Mouse (Mus musculus) testis, adult 2 months (tissue): Measurements from ENCODE around the gene Aadacl2. TPM values are rescaled to one million over a fixed set of nuclear protein-coding genes. Genes with fewer than 3 reads are reported as not detected.

Experiments used
- H3K27ac ChIP-seq: fragments of 200-500 bp; 2 replicates; pipeline ENCODE4 v1.5.1; 2012; ENCODE audit warnings: low read depth, low read length; ENCODE audit not compliant: control insufficient read depth, insufficient read depth
- H3K27me3 ChIP-seq: fragments of 200-500 bp; 2 replicates; pipeline ENCODE4 v1.6.1; 2012; ENCODE audit warnings: mild to moderate bottlenecking, low read length, moderate library complexity; ENCODE audit not compliant: control insufficient read depth, insufficient read depth
- H3K36me3 ChIP-seq: fragments of 200-500 bp; 2 replicates; pipeline ENCODE4 v1.6.1; 2012; ENCODE audit warnings: mild to moderate bottlenecking, low read length; ENCODE audit not compliant: control insufficient read depth, insufficient read depth
- H3K4me1 ChIP-seq: fragments of 200-500 bp; 2 replicates; pipeline ENCODE4 v1.6.1; 2012; ENCODE audit warnings: low read length; ENCODE audit not compliant: control insufficient read depth, insufficient read depth
- H3K4me3 ChIP-seq: fragments of 200-500 bp; 2 replicates; pipeline ENCODE4 v1.5.1; 2012; ENCODE audit warnings: low read depth, mild to moderate bottlenecking, low read length, moderate library complexity, mixed read lengths; ENCODE audit not compliant: control insufficient read depth
- CTCF ChIP-seq: fragments of 200-500 bp; IDR thresholded peaks from 2 replicates; pipeline ENCODE4 v1.5.1; 2012; ENCODE audit warnings: low read depth, mild to moderate bottlenecking, inconsistent platforms, low read length, moderate library complexity; ENCODE audit not compliant: control insufficient read depth, insufficient read depth, insufficient replicate concordance
- POLR2A ChIP-seq: fragments of 200-500 bp; IDR thresholded peaks from 2 replicates; pipeline ENCODE4 v1.6.1; 2012; ENCODE audit warnings: low read depth, mild to moderate bottlenecking, inconsistent platforms, low read length, moderate library complexity; ENCODE audit not compliant: control insufficient read depth
- polyA plus RNA-seq: library from polyadenylated mRNA; depleted of rRNA; stranded (reverse); fragments of >200 nt; gene quantifications from 2 replicates; pipeline ENCODE4 v1.2.3, GENCODE M21; 2012; rRNA removed

Gene Aadacl2
- not detected in 2 replicates for polyA plus RNA-seq

DNA sequence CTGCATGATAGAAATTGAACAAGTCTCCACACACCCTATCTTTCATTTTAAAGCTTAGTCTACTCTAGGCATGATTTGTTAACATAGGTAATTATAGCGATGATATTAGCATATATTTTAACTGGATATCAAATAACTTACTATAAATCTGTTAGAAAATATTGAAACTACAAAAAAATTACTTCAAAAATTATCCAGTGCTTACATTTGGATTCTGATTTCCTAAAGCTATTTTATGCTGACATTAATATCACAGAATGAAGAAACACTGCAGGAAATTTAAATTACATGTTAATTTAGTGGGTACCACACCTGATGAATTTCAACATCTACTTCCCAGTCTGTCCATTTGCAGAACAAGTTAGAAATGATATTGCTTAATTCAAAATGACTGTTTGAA is at the start of gene Aadacl2:
TSS of gene Aadacl2 (plus strand) at position 301 of the 400 bp plus-strand sequence.
- TF ChIP-seq CTCF = no peak
- no peak for TF ChIP-seq POLR2A
- Histone ChIP-seq H3K36me3 (no peaks in the 10 kb centered on the region), H3K4me1 (no peaks in the 10 kb centered on the region), H3K27ac (no peak within 1 kb of the TSS), H3K27me3 (no peaks in the 10 kb centered on the region), H3K4me3 (no peak within 1 kb of the TSS)

DNA sequence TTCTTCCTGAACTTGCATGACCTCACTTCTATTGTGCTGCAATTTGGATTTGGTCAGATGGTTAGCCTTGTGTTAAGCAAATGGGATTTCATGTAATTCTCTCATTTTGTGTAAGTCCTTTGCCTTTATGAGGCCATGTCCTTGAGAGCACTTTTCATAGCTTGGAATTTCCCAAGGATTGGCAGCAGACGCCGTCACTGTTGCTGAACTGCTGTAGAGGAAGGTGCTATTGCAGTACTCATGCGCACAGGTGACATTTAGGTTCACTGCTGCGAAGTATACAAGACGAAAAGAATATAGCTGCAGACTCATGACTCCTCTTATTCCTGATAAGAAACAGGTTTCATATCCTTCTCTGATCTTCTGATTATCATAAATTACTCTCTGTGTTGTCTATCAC is 35.7 kb upstream of the Aadacl2 start:
- TF ChIP-seq CTCF (no peak), POLR2A (no peak)

DNA sequence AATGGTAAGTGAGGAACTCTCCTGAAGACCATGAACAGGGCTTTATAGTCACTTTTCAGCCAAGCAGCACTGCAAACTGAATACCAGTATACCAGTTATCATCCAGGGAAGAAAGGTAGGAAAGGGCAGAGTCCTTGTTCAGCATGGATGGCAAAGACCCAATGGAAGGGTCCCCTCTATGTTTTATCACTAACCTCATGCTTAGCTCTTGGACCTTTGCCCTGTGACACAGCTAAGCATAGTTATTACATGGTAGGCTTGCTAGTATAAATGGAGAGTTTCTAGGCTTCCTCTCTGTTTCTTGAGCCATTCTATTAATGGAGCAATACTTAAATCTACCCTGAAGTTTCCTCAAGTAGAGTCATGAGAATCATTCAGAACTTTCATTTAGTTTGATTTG is 32.0 kb upstream of the Aadacl2 start:
- Histone ChIP-seq H3K36me3 (no peaks in the 10 kb centered on the region), H3K27me3 (no peaks in the 10 kb centered on the region), H3K4me3 (no peak overlapping the region), H3K27ac (no peak overlapping the region), H3K4me1 (no peaks in the 10 kb centered on the region)
- no peak for TF ChIP-seq CTCF
- TF ChIP-seq POLR2A = no peak

More for the DNA sequence above, 35.7 kb upstream of the Aadacl2 start:
- H3K27me3 ChIP-seq = no peaks in the 10 kb centered on the region
- H3K27ac ChIP-seq = no peak overlapping the region
- H3K4me3 ChIP-seq = no peak overlapping the region
- H3K36me3 ChIP-seq = no peaks in the 10 kb centered on the region
- H3K4me1 ChIP-seq = no peaks in the 10 kb centered on the region

DNA sequence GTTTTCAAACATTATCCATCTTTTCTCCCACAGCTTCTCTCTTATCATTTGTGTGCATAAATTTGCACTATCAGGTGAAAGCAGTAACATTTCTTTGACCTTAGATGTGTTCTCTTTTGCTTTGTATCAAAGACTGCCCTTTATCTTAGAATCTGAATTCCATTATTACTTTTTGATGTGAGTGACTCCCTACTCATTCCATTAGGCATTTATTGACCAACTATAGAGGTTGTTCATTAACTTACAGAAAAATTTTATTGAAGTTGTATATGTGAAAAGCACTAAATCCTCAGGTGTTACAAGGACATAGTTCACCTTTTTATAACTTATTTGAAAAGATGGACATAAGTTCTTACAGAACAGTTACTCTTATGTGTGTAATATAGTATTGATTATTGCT is 2.9 kb upstream of the Aadacl2 start:
- Histone ChIP-seq H3K4me3 (no peak overlapping the region), H3K4me1 (no peaks in the 10 kb centered on the region), H3K36me3 (no peaks in the 10 kb centered on the region), H3K27ac (no peak overlapping the region), H3K27me3 (no peaks in the 10 kb centered on the region)
- TF ChIP-seq CTCF = no peak
- TF ChIP-seq POLR2A = no peak

DNA sequence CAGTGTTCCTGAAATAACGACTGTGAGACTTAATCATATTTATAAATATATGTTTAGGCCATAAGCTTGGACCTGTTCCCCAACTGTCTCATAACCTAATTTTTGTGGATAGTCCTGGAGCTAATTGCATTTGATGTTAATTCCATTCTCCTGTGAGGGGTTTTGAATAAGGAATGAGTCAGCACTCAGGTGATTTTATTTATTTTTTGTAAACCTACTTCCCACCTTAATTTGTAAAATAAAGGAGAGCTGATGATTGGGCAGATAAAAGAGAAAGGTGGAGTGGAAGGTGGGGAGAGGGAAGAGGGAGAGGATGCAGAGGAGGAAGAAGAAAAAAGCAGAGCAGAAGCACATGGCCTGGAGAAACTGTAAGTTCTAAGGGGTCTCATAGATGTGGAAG is 18.9 kb downstream of the Aadacl2 start, which contains the start of gene Aadac:
TSS of gene Aadac (plus strand) at position 301 of the 400 bp plus-strand sequence.
- Histone ChIP-seq H3K36me3 (no peaks in the 10 kb centered on the region), H3K4me3 (no peak within 1 kb of the TSS), H3K27ac (no peak within 1 kb of the TSS), H3K4me1 (no peaks in the 10 kb centered on the region), H3K27me3 (no peaks in the 10 kb centered on the region)
- TF ChIP-seq CTCF (no peak), POLR2A (no peak)

GRCm38 (mm10) chr3:60031511-60031910 is 25.0 kb downstream of the Aadacl2 start:
- H3K4me3 ChIP-seq = no peak overlapping the region
- H3K27me3 ChIP-seq = no peaks in the 10 kb centered on the region
- no peak overlapping the region for H3K27ac ChIP-seq
- TF ChIP-seq CTCF (no peak), POLR2A (no peak)
- H3K4me1 ChIP-seq = no peaks in the 10 kb centered on the region
- H3K36me3 ChIP-seq = no peaks in the 10 kb centered on the region

DNA sequence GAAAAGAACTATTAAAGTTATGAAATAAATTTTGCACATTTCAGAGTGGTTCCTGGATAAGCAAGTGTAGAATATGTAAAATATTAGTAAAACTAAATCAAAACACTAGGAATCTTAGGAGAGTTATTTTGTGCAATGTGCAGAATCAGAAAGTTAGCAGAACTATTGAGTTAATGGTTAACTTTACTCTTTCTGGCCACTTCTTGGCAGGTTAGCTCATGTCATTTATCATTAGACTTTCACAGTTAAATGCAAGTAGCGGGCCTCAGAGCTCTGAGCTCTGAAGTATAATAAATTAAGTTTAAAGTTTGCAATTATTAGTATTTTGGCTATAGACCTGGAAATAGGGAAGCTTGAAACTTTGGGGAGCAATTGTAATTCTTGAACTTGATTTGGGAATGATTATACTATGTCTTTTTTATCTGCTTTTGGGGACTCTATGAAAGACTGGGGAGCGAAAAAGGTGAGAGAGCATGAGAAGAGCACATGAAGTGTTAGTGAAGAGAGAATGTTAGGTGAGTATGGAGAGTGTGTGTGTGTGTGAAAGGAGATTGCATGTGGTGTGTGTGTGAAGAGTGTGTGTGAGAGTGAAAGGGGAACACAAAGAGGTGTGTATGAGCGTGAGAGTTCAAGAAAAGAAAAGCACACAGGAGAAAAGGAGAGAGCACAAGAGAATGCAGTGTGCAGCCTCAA is 39.8 kb downstream of the Aadacl2 start:
- no peaks in the 10 kb centered on the region for H3K27me3 ChIP-seq
- H3K4me3 ChIP-seq = no peak overlapping the region
- no peaks in the 10 kb centered on the region for H3K4me1 ChIP-seq
- H3K36me3 ChIP-seq = no peaks in the 10 kb centered on the region
- no peak for TF ChIP-seq POLR2A
- no peak for TF ChIP-seq CTCF
- no peak overlapping the region for H3K27ac ChIP-seq

- H3K36me3 ChIP-seq = no peaks in the 10 kb centered on the region
- no peaks in the 10 kb centered on the region for H3K4me1 ChIP-seq
- no peak overlapping the region for H3K4me3 ChIP-seq
- TF ChIP-seq CTCF = no peak
- TF ChIP-seq POLR2A = no peak
- H3K27me3 ChIP-seq = no peaks in the 10 kb centered on the region
- H3K27ac ChIP-seq = no peak overlapping the region
Observed at GRCm38 (mm10) chr3:60053231-60053927, 46.8 kb downstream of the Aadacl2 start.
